Mouse (Mus musculus) ES-Bruce4 (cell line): ENCODE results near the gene Tssk2.

Source experiments
- EP300 ChIP-seq: IDR thresholded peaks from 2 replicates; pipeline ENCODE4 v1.6.1; 2011; ENCODE audit warnings: low read depth, low read length; ENCODE audit not compliant: insufficient read depth
- POLR2A ChIP-seq: IDR thresholded peaks from one replicate; pipeline ENCODE4 v1.8.1; 2011; ENCODE audit warnings: low read length; ENCODE audit not compliant: insufficient read depth

- no peak for TF ChIP-seq POLR2A
- TF ChIP-seq EP300, result no peak
Measured at GRCm38 (mm10) chr16:17949421-17949877, 51.0 kb downstream of the Tssk2 start.
